Mouse (Mus musculus): ENCODE data around the gene Mier2. TPM values are rescaled to one million over a fixed set of nuclear protein-coding genes. Genes with fewer than 3 reads are reported as not detected.

Mier2 gene
- total RNA-seq (2021) = 10 to 100 TPM in 1 of 2 experiments, 1 to 10 TPM in 1; 9.2 to 12.4 TPM
- long read RNA-seq, experiment 1, transcript Mier2-203 (14 exons, 2,676 nt) = major isoform, 6 of 20 reads
- long read RNA-seq, experiment 1, partial matches to known transcripts = 3 of 20 reads
- long read RNA-seq, experiment 1, other reads (novel, unspliced or antisense) = 10 of 20 reads
- long read RNA-seq, experiment 2, transcript Mier2-203 (14 exons, 2,676 nt) = major isoform, 7 of 20 reads
- long read RNA-seq, experiment 2, partial matches to known transcripts = 1 of 20 reads
- long read RNA-seq, experiment 2, other reads (novel, unspliced or antisense) = 10 of 20 reads

GRCm38 (mm10) chr10:79554330-79555237 is at the start of gene Mier2:
Gene Mier2, minus strand, starts transcription at chr10:79555199.
- peak; percentile 78 to 81 for DNase-seq
- intact Hi-C loops (cut with DNase I) = no loop called here

GRCm38 (mm10) chr10:79597936-79598230 is 42.9 kb upstream of the Mier2 start:
- intact Hi-C loops (cut with DNase I) = no loop called here
- DNase-seq = no peak

GRCm38 (mm10) chr10:79597051-79597935 is 42.3 kb upstream of the Mier2 start:
- DNase-seq = no peak
- intact Hi-C loops (cut with DNase I) = no loop called here

GRCm38 (mm10) chr10:79595590-79595929 is 40.6 kb upstream of the Mier2 start:
- no peak for DNase-seq
- intact Hi-C loops (cut with DNase I) = loop anchor here (1.0 kb wide), 2 partner anchors 54 to 73 kb away; no protein-coding TSS in a partner anchor

- intact Hi-C loops (cut with DNase I) = loop anchor here (1.0 kb wide), 2 partner anchors 54 to 73 kb away; no protein-coding TSS in a partner anchor
- peak; percentile 53 to 68 for DNase-seq
These were observed 40.0 kb upstream of the Mier2 start for GRCm38 (mm10) chr10:79594872-79595589.

- intact Hi-C loops (cut with DNase I) = no loop called here
These were observed 39.1 kb upstream of the Mier2 start for GRCm38 (mm10) chr10:79594111-79594510.

GRCm38 (mm10) chr10:79590702-79591101 is 35.7 kb upstream of the Mier2 start:
- intact Hi-C loops (cut with DNase I) = no loop called here
- no peak for DNase-seq

More at GRCm38 (mm10) chr10:79594111-79594510, 39.1 kb upstream of the Mier2 start:
- no peak for DNase-seq

GRCm38 (mm10) chr10:79587752-79588126 is 32.7 kb upstream of the Mier2 start:
- no peak for DNase-seq

GRCm38 (mm10) chr10:79587061-79587751 is 32.2 kb upstream of the Mier2 start, which contains the start of gene Theg:
Gene Theg, minus strand, starts transcription at chr10:79587331.
- intact Hi-C loops (cut with DNase I) = no loop called here
- DNase-seq = no peak

More at GRCm38 (mm10) chr10:79587752-79588126, 32.7 kb upstream of the Mier2 start:
- intact Hi-C loops (cut with DNase I) = no loop called here

- intact Hi-C loops (cut with DNase I) = no loop called here
- DNase-seq = no peak
These were observed 31.2 kb upstream of the Mier2 start for GRCm38 (mm10) chr10:79586243-79586642.

- intact Hi-C loops (cut with DNase I) = no loop called here
- no peak for DNase-seq
These were observed 30.7 kb upstream of the Mier2 start for GRCm38 (mm10) chr10:79585723-79586122.

- intact Hi-C loops (cut with DNase I) = no loop called here
These were observed 30.1 kb upstream of the Mier2 start for GRCm38 (mm10) chr10:79585136-79585535.

GRCm38 (mm10) chr10:79584426-79584825 is 29.4 kb upstream of the Mier2 start:
- intact Hi-C loops (cut with DNase I) = no loop called here
- DNase-seq = no peak

More at GRCm38 (mm10) chr10:79585136-79585535, 30.1 kb upstream of the Mier2 start:
- no peak for DNase-seq

GRCm38 (mm10) chr10:79584021-79584420 is 29.0 kb upstream of the Mier2 start:
- no peak for DNase-seq
- intact Hi-C loops (cut with DNase I) = no loop called here

GRCm38 (mm10) chr10:79581501-79581900 is 26.5 kb upstream of the Mier2 start:
- intact Hi-C loops (cut with DNase I) = no loop called here
- DNase-seq = no peak

- DNase-seq = peak in 1 of 2 experiments; percentile 53
- intact Hi-C loops (cut with DNase I) = no loop called here
These were observed 25.8 kb upstream of the Mier2 start for GRCm38 (mm10) chr10:79580811-79581210.

- intact Hi-C loops (cut with DNase I) = no loop called here
These were observed 25.4 kb upstream of the Mier2 start for GRCm38 (mm10) chr10:79580356-79580755.

GRCm38 (mm10) chr10:79579781-79580180 is 24.8 kb upstream of the Mier2 start:
- DNase-seq = no peak
- intact Hi-C loops (cut with DNase I) = no loop called here

More at GRCm38 (mm10) chr10:79580356-79580755, 25.4 kb upstream of the Mier2 start:
- no peak for DNase-seq

GRCm38 (mm10) chr10:79578891-79579290 is 23.9 kb upstream of the Mier2 start:
- intact Hi-C loops (cut with DNase I) = no loop called here

More at GRCm38 (mm10) chr10:79578891-79579290, 23.9 kb upstream of the Mier2 start:
- no peak for DNase-seq
